Mouse (Mus musculus) thymus, adult 2 months (tissue): ENCODE measurements around the gene Dok4.

ENCODE experiments used
- CTCF ChIP-seq: fragments of 200-500 bp; IDR thresholded peaks from 2 replicates; pipeline ENCODE4 v1.5.1; 2012; ENCODE audit warnings: mild to moderate bottlenecking, control low read depth, low read length, moderate library complexity, borderline replicate concordance; ENCODE audit not compliant: control insufficient read depth, poor library complexity, insufficient read depth; ENCODE audit errors: extremely low read depth
- POLR2A ChIP-seq: fragments of 200-500 bp; IDR thresholded peaks from 2 replicates; pipeline ENCODE4 v1.6.1; 2012; ENCODE audit warnings: mild to moderate bottlenecking, low read length, control low read depth, moderate library complexity; ENCODE audit not compliant: control insufficient read depth, poor library complexity, insufficient read depth; ENCODE audit errors: extremely low read depth

- TF ChIP-seq POLR2A (no peak), CTCF (no peak)
These were observed 7.0 kb downstream of the Dok4 start for GRCm38 (mm10) chr8:94869146-94869545.
